Mouse (Mus musculus) lung, postnatal 0 days (tissue): ENCODE measurements around the gene Nutf2.

ENCODE experiments used
- CTCF ChIP-seq: IDR thresholded peaks from 2 replicates; pipeline ENCODE4 v1.5.1; 2016; ENCODE audit warnings: antibody characterized with exemption, mild to moderate bottlenecking
- EP300 ChIP-seq: IDR thresholded peaks from 2 replicates; pipeline ENCODE4 v1.6.1; 2016; ENCODE audit warnings: antibody characterized with exemption, mild to moderate bottlenecking, control low read depth

DNA sequence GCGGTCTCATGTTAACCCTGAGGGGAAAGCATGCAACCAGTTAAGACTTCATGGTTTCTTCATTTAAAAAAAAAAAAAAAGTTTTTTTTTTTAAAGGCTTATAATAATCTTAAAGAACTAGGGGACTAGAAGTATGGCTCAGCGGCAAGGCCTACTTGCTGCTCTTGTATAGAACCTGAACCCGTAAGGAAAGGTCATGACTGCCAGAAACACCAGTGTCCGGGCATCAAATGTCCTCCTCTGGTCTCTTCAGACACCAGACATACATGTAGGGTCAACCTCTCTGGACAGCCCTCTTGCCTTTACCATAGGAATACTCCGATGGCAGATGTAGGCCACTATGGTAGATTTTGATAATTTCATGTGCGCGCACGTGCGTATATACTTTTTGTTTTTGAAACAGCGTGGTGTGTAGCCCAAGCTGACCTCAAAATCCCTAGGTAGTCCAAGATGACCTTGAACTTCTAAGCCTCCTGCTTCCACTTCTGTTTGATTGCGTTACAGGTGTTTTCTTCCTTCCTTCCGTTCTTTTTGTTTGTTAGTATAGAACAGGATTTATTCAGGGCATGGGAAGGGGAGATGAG lies 8.1 kb upstream of the Nutf2 start:
- no peak for TF ChIP-seq EP300
- no peak for TF ChIP-seq CTCF
